Mouse (Mus musculus) forebrain, embryonic 13.5 days (tissue): ENCODE measurements around the gene Llgl1. TPM values are rescaled to one million over a fixed set of nuclear protein-coding genes. Genes with fewer than 3 reads are reported as not detected.

ENCODE experiments used
- microRNA-seq: library from miRNA; unstranded; fragments of <30 nt; microRNA quantifications from one replicate; pipeline ENCODE4, GENCODE M21; 2016
- polyA plus RNA-seq: library from polyadenylated mRNA; unstranded; fragments of >200 nt; fragmentation: Nextera tagmentation; extraction: Ambion mirVana; gene quantifications from 2 replicates; pipeline ENCODE4 v1.2.1, GENCODE M21; 2015

Gene Llgl1
- polyA plus RNA-seq, 1 experiment from 2014 or later, result 97.5 TPM

Small RNA genes lying within 50 kb of the gene (microRNA-seq; reads per million reads assigned to microRNA genes)
- 0.80 reads per million for gene Mir5100

Other genes starting within 250 kb of the Llgl1 start
- gene Drg2, start 245.1 kb upstream of the Llgl1 start, polyA plus RNA-seq, result 100 and 110 TPM in 2 replicates
- gene Myo15, start 230.4 kb upstream of the Llgl1 start, polyA plus RNA-seq, result 0.03 TPM in 2 replicates
- 30.2 and 31.5 TPM in 2 replicates for gene Alkbh5, start 163.3 kb upstream of the Llgl1 start, polyA plus RNA-seq
- 64.2 and 72.5 TPM in 2 replicates for gene Flii, start 27.5 kb downstream of the Llgl1 start, polyA plus RNA-seq
- 16.1 and 17.8 TPM in 2 replicates for gene Mief2, start 28.7 kb downstream of the Llgl1 start, polyA plus RNA-seq
- 14.2 and 15.7 TPM in 2 replicates for gene Top3a, start 77.6 kb downstream of the Llgl1 start, polyA plus RNA-seq
- gene Smcr8, start 77.8 kb downstream of the Llgl1 start, polyA plus RNA-seq, result 5.6 and 6.5 TPM in 2 replicates
- 36.9 and 44.6 TPM in 2 replicates for gene Shmt1, start 112.0 kb downstream of the Llgl1 start, polyA plus RNA-seq
- gene Dhrs7b, start 130.9 kb downstream of the Llgl1 start, polyA plus RNA-seq, result 28.6 and 29.0 TPM in 2 replicates
- 58.7 and 65.7 TPM in 2 replicates for gene Tmem11, start 179.5 kb downstream of the Llgl1 start, polyA plus RNA-seq
- gene Natd1, start 215.0 kb downstream of the Llgl1 start, polyA plus RNA-seq, result 27.3 and 33.7 TPM in 2 replicates
- gene Map2k3, start 232.3 kb downstream of the Llgl1 start, polyA plus RNA-seq, result 33.9 and 36.1 TPM in 2 replicates